Mouse (Mus musculus) hindbrain, embryonic 12.5 days (tissue): ENCODE measurements around the gene Sac3d1. TPM values are rescaled to one million over a fixed set of nuclear protein-coding genes. Genes with fewer than 3 reads are reported as not detected.

Source experiments
- polyA plus RNA-seq: library from polyadenylated mRNA; unstranded; fragments of >200 nt; fragmentation: Nextera tagmentation; extraction: Ambion mirVana; gene quantifications from 2 replicates; pipeline ENCODE4 v1.2.1, GENCODE M21; 2016

The Sac3d1 gene
- polyA plus RNA-seq, 1 experiment from 2014 or later: 47.9 TPM

Other genes with a start within 250 kb of the Sac3d1 start
- 28.7 and 29.9 TPM in 2 replicates for gene Frmd8, start 243.4 kb downstream of the Sac3d1 start, polyA plus RNA-seq
- 2.0 and 2.2 TPM in 2 replicates for gene Slc25a45, start 240.8 kb downstream of the Sac3d1 start, polyA plus RNA-seq
- gene Tigd3, start 224.5 kb downstream of the Sac3d1 start, polyA plus RNA-seq: 11.0 and 11.3 TPM in 2 replicates
- gene Dpf2, start 205.6 kb downstream of the Sac3d1 start, polyA plus RNA-seq: 161 and 177 TPM in 2 replicates
- 5.1 and 6.1 TPM in 2 replicates for gene Cdc42ep2, start 193.8 kb downstream of the Sac3d1 start, polyA plus RNA-seq
- 47.4 and 49.2 TPM in 2 replicates for gene Pola2, start 154.4 kb downstream of the Sac3d1 start, polyA plus RNA-seq
- gene Slc22a20, start 132.5 kb downstream of the Sac3d1 start, polyA plus RNA-seq: not detected in 2 replicates
- 5.5 and 7.7 TPM in 2 replicates for gene Capn1, start 102.8 kb downstream of the Sac3d1 start, polyA plus RNA-seq
- gene Syvn1, start 72.1 kb downstream of the Sac3d1 start, polyA plus RNA-seq: 31.7 and 32.8 TPM in 2 replicates
- gene Mrpl49, start 60.9 kb downstream of the Sac3d1 start, polyA plus RNA-seq: 65.1 and 67.5 TPM in 2 replicates
- 561 and 621 TPM in 2 replicates for gene Fau, start 60.8 kb downstream of the Sac3d1 start, polyA plus RNA-seq
- 33.6 and 34.4 TPM in 2 replicates for gene Znhit2, start 57.5 kb downstream of the Sac3d1 start, polyA plus RNA-seq
- 38.0 and 40.3 TPM in 2 replicates for gene Tm7sf2, start 50.3 kb downstream of the Sac3d1 start, polyA plus RNA-seq
- gene Vps51, start 41.4 kb downstream of the Sac3d1 start, polyA plus RNA-seq: 78.8 and 79.7 TPM in 2 replicates
- not detected in 2 replicates for gene Tmem262, start 38.6 kb downstream of the Sac3d1 start, polyA plus RNA-seq
- gene Gm28374, start 36.4 kb downstream of the Sac3d1 start, polyA plus RNA-seq: 2.5 and 2.7 TPM in 2 replicates
- 68.9 and 75.0 TPM in 2 replicates for gene Zfpl1, start 33.7 kb downstream of the Sac3d1 start, polyA plus RNA-seq
- 24.5 and 25.4 TPM in 2 replicates for gene Cdca5, start 33.7 kb downstream of the Sac3d1 start, polyA plus RNA-seq
- gene AC131692.1, start 24.2 kb downstream of the Sac3d1 start, polyA plus RNA-seq: 0.35 and 0.38 TPM in 2 replicates
- gene Naaladl1, start 12.9 kb downstream of the Sac3d1 start, polyA plus RNA-seq: 0.54 and 0.70 TPM in 2 replicates
- gene Snx15, start 9.7 kb upstream of the Sac3d1 start, polyA plus RNA-seq: 33.2 and 33.4 TPM in 2 replicates
- gene Batf2, start 22.3 kb upstream of the Sac3d1 start, polyA plus RNA-seq: 0.22 TPM in 1 of 2 replicates, not detected in the other
- gene Arl2, start 22.9 kb upstream of the Sac3d1 start, polyA plus RNA-seq: 91.6 and 94.6 TPM in 2 replicates
- not detected in 2 replicates for gene Majin, start 65.7 kb upstream of the Sac3d1 start, polyA plus RNA-seq
- 1.4 and 1.5 TPM in 2 replicates for gene Gpha2, start 107.7 kb upstream of the Sac3d1 start, polyA plus RNA-seq
- gene Ppp2r5b, start 117.2 kb upstream of the Sac3d1 start, polyA plus RNA-seq: 66.3 and 72.2 TPM in 2 replicates
- gene Atg2a, start 123.0 kb upstream of the Sac3d1 start, polyA plus RNA-seq: 14.7 and 15.4 TPM in 2 replicates
- gene Ehd1, start 158.1 kb upstream of the Sac3d1 start, polyA plus RNA-seq: 90.8 and 92.7 TPM in 2 replicates
- 0.48 and 0.61 TPM in 2 replicates for gene Cdc42bpg, start 187.8 kb upstream of the Sac3d1 start, polyA plus RNA-seq
- 91.5 and 95.8 TPM in 2 replicates for gene Men1, start 216.3 kb upstream of the Sac3d1 start, polyA plus RNA-seq
- gene Map4k2, start 222.5 kb upstream of the Sac3d1 start, polyA plus RNA-seq: 15.0 and 16.0 TPM in 2 replicates
- gene Sf1, start 245.0 kb upstream of the Sac3d1 start, polyA plus RNA-seq: 168 and 176 TPM in 2 replicates